ENCODE assay signal across 18 mouse cellular contexts in genomic region chr9:83707361-83707760, GRCm38 (mm10).
"Had no signal": no experiment of that assay in that cellular context is flagged by ENCODE, and none has a peak within 500 bp of the region (broad histone marks: within the 10 kb centered on the region; RNA-seq: fewer than 3 reads in every experiment).

No protein-coding gene starts in this region.

- H3K27ac ChIP-seq: hindbrain, embryonic 14.5 days; intestine, embryonic 15.5 days; layer of hippocampus, adult 2 months; left cerebral cortex, adult 2 months; limb, embryonic 13.5 days; limb, embryonic 15.5 days; liver, embryonic 12.5 days; liver, embryonic 14.5 days had no signal

- H3K27me3 ChIP-seq: intestine, embryonic 15.5 days; limb, embryonic 13.5 days; limb, embryonic 15.5 days; liver, embryonic 12.5 days had no signal

- H3K9me3 ChIP-seq: intestine, embryonic 15.5 days; limb, embryonic 13.5 days; limb, embryonic 15.5 days; liver, embryonic 12.5 days had no signal

- DNase-seq: gastrocnemius, postnatal 14 days; gastrocnemius, postnatal 36 days; heart, adult 18-20 months; heart, postnatal 10 days; heart, postnatal 36 days; kidney, adult 18-20 months; kidney, adult 8-10 months; kidney, postnatal 10 days; kidney, postnatal 25 days; kidney, postnatal 4 days had no signal

- H3K4me3 ChIP-seq: intestine, embryonic 15.5 days; layer of hippocampus, adult 2 months; left cerebral cortex, adult 2 months; limb, embryonic 13.5 days; limb, embryonic 15.5 days; liver, embryonic 12.5 days had no signal

- H3K36me3 ChIP-seq: intestine, embryonic 15.5 days; limb, embryonic 13.5 days; limb, embryonic 15.5 days; liver, embryonic 12.5 days had no signal

- H3K4me1 ChIP-seq: intestine, embryonic 15.5 days; limb, embryonic 13.5 days; limb, embryonic 15.5 days; liver, embryonic 12.5 days had no signal
